In the genomic region with DNA sequence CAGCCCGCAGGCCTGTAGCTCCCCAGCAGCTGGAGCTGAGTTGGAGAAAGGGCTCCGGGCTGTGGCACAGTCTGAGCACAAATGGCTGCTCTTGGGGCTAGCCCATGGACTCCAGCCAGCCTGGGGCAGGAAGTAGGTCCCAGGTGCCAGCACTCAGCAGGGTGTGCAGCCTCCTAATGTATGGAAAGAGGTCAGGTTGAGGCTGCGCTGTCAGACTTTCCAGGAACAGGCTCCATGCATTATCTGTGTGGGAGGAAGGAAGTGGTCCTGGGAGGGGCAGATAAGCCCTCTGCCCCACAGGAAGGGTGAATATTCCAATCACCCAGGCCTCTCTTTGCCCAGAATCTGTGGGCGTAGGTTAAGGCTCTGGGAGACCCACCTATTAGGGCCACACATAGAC, we compare ENCODE assay signal across 10 mouse cellular contexts. TPM values are rescaled to one million over a fixed set of nuclear protein-coding genes. Genes with fewer than 3 reads are reported as not detected.
DNase-seq lines count a peak whose midpoint lies in the region; ATAC-seq lines count a peak whose summit lies in the region.
"Had no signal": no experiment of that assay in that cellular context is flagged by ENCODE, and none has a peak within 500 bp of the region (broad histone marks: within the 10 kb centered on the region; RNA-seq: fewer than 3 reads in every experiment).

No protein-coding gene starts in this region.

- ATAC-seq in heart, embryonic 11.5 days (replicated peaks; ENCODE audit: insufficient number of reproducible peaks, low FRiP score, low TSS enrichment): peak; percentile 62
- ATAC-seq in megakaryocyte, adult 5-6 weeks (ENCODE audit: poor library complexity, severe bottlenecking): no peak
- peak; percentile 12; the same call in 1 of the 2 replicates for ATAC-seq in stomach, embryonic 15.5 days (ENCODE audit: insufficient read depth, low FRiP score, low read depth)
- no peak for ATAC-seq in midbrain, embryonic 15.5 days (replicated peaks)

- no peak overlapping the region for H3K9ac ChIP-seq in heart, embryonic 11.5 days (ENCODE audit: low read depth, low read length)
- no peak overlapping the region for H3K9ac ChIP-seq in stomach, embryonic 15.5 days
- no peak overlapping the region for H3K9ac ChIP-seq in midbrain, embryonic 15.5 days

- no peak overlapping the region for H3K4me2 ChIP-seq in heart, embryonic 11.5 days
- no peak overlapping the region for H3K4me2 ChIP-seq in stomach, embryonic 15.5 days
- no peak overlapping the region for H3K4me2 ChIP-seq in midbrain, embryonic 15.5 days

- no peaks in the 10 kb centered on the region for H3K36me3 ChIP-seq in heart, embryonic 11.5 days (ENCODE audit: control insufficient read depth, insufficient read depth, low read length)
- peaks cover 39% of the 10 kb centered on the region for H3K36me3 ChIP-seq in megakaryocyte, embryonic 14.5 days (replicated peaks; ENCODE audit: low read length)
- no peaks in the 10 kb centered on the region for H3K36me3 ChIP-seq in limb, embryonic 10.5 days
- no peaks in the 10 kb centered on the region for H3K36me3 ChIP-seq in stomach, embryonic 15.5 days
- no peaks in the 10 kb centered on the region for H3K36me3 ChIP-seq in midbrain, embryonic 15.5 days (replicated peaks)

- H3K4me1 ChIP-seq in heart, embryonic 11.5 days (ENCODE audit: control insufficient read depth, insufficient read depth, low read length): peaks cover 56% of the 10 kb centered on the region
- H3K4me1 ChIP-seq in megakaryocyte, embryonic 14.5 days: peaks cover 100% of the 10 kb centered on the region
- peaks cover 21% of the 10 kb centered on the region for H3K4me1 ChIP-seq in limb, embryonic 10.5 days
- H3K4me1 ChIP-seq in stomach, embryonic 15.5 days: peaks cover 24% of the 10 kb centered on the region
- no peaks in the 10 kb centered on the region for H3K4me1 ChIP-seq in midbrain, embryonic 15.5 days

- H3K4me3 ChIP-seq in heart, embryonic 11.5 days (ENCODE audit: low read depth, low read length): no peak overlapping the region
- H3K4me3 ChIP-seq in megakaryocyte, embryonic 14.5 days (replicated peaks): peak overlapping the region; percentile 79
- no peak overlapping the region for H3K4me3 ChIP-seq in limb, embryonic 10.5 days
- H3K4me3 ChIP-seq in stomach, embryonic 15.5 days (replicated peaks): no peak overlapping the region
- H3K4me3 ChIP-seq in midbrain, embryonic 15.5 days: no peak overlapping the region

- H3K27ac ChIP-seq in heart, embryonic 11.5 days (ENCODE audit: low read depth, low read length): peak overlapping the region; percentile 66
- peak overlapping the region; percentile 56 for H3K27ac ChIP-seq in limb, embryonic 10.5 days
- peak overlapping the region; percentile 45; the same call in 1 of the 2 replicates for H3K27ac ChIP-seq in stomach, embryonic 15.5 days
- H3K27ac ChIP-seq in midbrain, embryonic 15.5 days: no peak overlapping the region

- DNase-seq in heart, adult 8-10 months (ENCODE audit: low spot score): no peak
- no peak for DNase-seq in limb, embryonic 10.5 days (ENCODE audit: low spot score)
- DNase-seq in adipocyte (ENCODE audit: low spot score): no peak
- DNase-seq: cerebellum, adult 9-10 months; gastrocnemius, postnatal 10 days had no signal

- WGBS in heart, embryonic 11.5 days (ENCODE audit: insufficient replicate concordance): 44% methylated on average over 4 of the region's 4 CpGs
- 64% methylated on average over 4 of the region's 4 CpGs for WGBS in limb, embryonic 10.5 days
- WGBS in stomach, embryonic 15.5 days: 48% methylated on average over 4 of the region's 4 CpGs
- 69% methylated on average over 4 of the region's 4 CpGs for WGBS in midbrain, embryonic 15.5 days

- no peaks in the 10 kb centered on the region for H3K9me3 ChIP-seq in heart, embryonic 11.5 days (replicated peaks; ENCODE audit: control insufficient read depth, low read length)
- H3K9me3 ChIP-seq in megakaryocyte, embryonic 14.5 days: no peaks in the 10 kb centered on the region
- no peaks in the 10 kb centered on the region for H3K9me3 ChIP-seq in limb, embryonic 10.5 days (replicated peaks)
- no peaks in the 10 kb centered on the region for H3K9me3 ChIP-seq in stomach, embryonic 15.5 days
- H3K9me3 ChIP-seq in midbrain, embryonic 15.5 days: no peaks in the 10 kb centered on the region

- H3K27me3 ChIP-seq in heart, embryonic 11.5 days (ENCODE audit: control insufficient read depth, insufficient read depth, low read length): no peaks in the 10 kb centered on the region
- H3K27me3 ChIP-seq in megakaryocyte, embryonic 14.5 days (replicated peaks): no peaks in the 10 kb centered on the region
- H3K27me3 ChIP-seq in limb, embryonic 10.5 days (ENCODE audit: low read depth, poor library complexity, severe bottlenecking): no peaks in the 10 kb centered on the region
- no peaks in the 10 kb centered on the region for H3K27me3 ChIP-seq in stomach, embryonic 15.5 days (replicated peaks)
- no peaks in the 10 kb centered on the region for H3K27me3 ChIP-seq in midbrain, embryonic 15.5 days (replicated peaks)

RNA-seq across cellular contexts. Expression of gene Pofut2, which starts 43.4 kb away (rescaled TPM):
- polyA plus RNA-seq in heart, embryonic 11.5 days (2014; fragmentation: Nextera tagmentation; extraction: Ambion mirVana): 118 and 133 TPM in 2 replicates
- total RNA-seq in heart, adult 8-10 months (2022): 10 to 100 TPM; 42.1 to 48.1 (median 45.9) TPM
- polyA plus RNA-seq in megakaryocyte, embryonic 14.5 days (2012; ENCODE audit: insufficient read depth, low replicate concordance): 78.3 and 80.8 TPM in 2 replicates
- total RNA-seq in megakaryocyte, adult 5-6 weeks (2015): 16.2 and 17.2 TPM in 2 replicates
- 11.0 and 19.2 TPM in 2 replicates for total RNA-seq in megakaryocyte, adult 5-6 weeks (2017)
- 72.9 and 83.3 TPM in 2 replicates for polyA plus RNA-seq in limb, embryonic 10.5 days (2016; fragmentation: Nextera tagmentation; extraction: Ambion mirVana)
- 117 and 124 TPM in 2 replicates for polyA plus RNA-seq in stomach, embryonic 15.5 days (2015; fragmentation: Nextera tagmentation; extraction: Ambion mirVana)
- 58.0 and 59.2 TPM in 2 replicates for polyA plus RNA-seq in midbrain, embryonic 15.5 days (2015; fragmentation: Nextera tagmentation; extraction: Ambion mirVana)

RNA-seq across cellular contexts. Expression of gene Col18a1, which starts 49.3 kb away (rescaled TPM):
- polyA plus RNA-seq in heart, embryonic 11.5 days (2014; fragmentation: Nextera tagmentation; extraction: Ambion mirVana): 113 and 164 TPM in 2 replicates
- total RNA-seq in heart, adult 8-10 months (2022): 1 to 10 TPM; 5.5 to 9.3 (median 7.7) TPM
- polyA plus RNA-seq in megakaryocyte, embryonic 14.5 days (2012; ENCODE audit: insufficient read depth, low replicate concordance): 946 and 2,951 TPM in 2 replicates
- 0.09 TPM in 1 of 2 replicates, not detected in the other for total RNA-seq in megakaryocyte, adult 5-6 weeks (2015)
- not detected in 2 replicates for total RNA-seq in megakaryocyte, adult 5-6 weeks (2017)
- 149 and 159 TPM in 2 replicates for polyA plus RNA-seq in limb, embryonic 10.5 days (2016; fragmentation: Nextera tagmentation; extraction: Ambion mirVana)
- 70.3 and 79.2 TPM in 2 replicates for polyA plus RNA-seq in stomach, embryonic 15.5 days (2015; fragmentation: Nextera tagmentation; extraction: Ambion mirVana)
- 33.6 and 35.8 TPM in 2 replicates for polyA plus RNA-seq in midbrain, embryonic 15.5 days (2015; fragmentation: Nextera tagmentation; extraction: Ambion mirVana)

Comparison
In these comparisons a context has a peak if more than half of its experiments do, and no peak if none do; other contexts are left out.
1. ATAC-seq: peak in heart, embryonic 11.5 days (single experiment) and stomach, embryonic 15.5 days (single experiment); none in megakaryocyte, adult 5-6 weeks (single experiment) and midbrain, embryonic 15.5 days (single experiment).